Mouse (Mus musculus) bone marrow macrophage, adult 2 months (primary cell): ENCODE results near the gene 1700025G04Rik. TPM values are rescaled to one million over a fixed set of nuclear protein-coding genes. Genes with fewer than 3 reads are reported as not detected.

Source experiments
- H3K27ac ChIP-seq: 2 replicates; pipeline ENCODE4 v1.5.1; 2012; ENCODE audit warnings: low read depth, low read length; ENCODE audit not compliant: insufficient read depth
- H3K4me1 ChIP-seq: 2 replicates; pipeline ENCODE4 v1.6.1; 2012; ENCODE audit warnings: low read length; ENCODE audit not compliant: control insufficient read depth, insufficient read depth
- H3K4me3 ChIP-seq: 2 replicates; pipeline ENCODE4 v1.5.1; 2012; ENCODE audit warnings: mild to moderate bottlenecking, low read length, moderate library complexity; ENCODE audit not compliant: insufficient read depth
- CTCF ChIP-seq: IDR thresholded peaks from 2 replicates; pipeline ENCODE4 v1.5.1; 2012; ENCODE audit warnings: low read depth, mild to moderate bottlenecking, low read length, moderate library complexity
- POLR2A ChIP-seq: IDR thresholded peaks from 2 replicates; pipeline ENCODE4 v1.6.1; 2012; ENCODE audit warnings: mild to moderate bottlenecking, low read depth, low read length, borderline replicate concordance
- polyA plus RNA-seq: library from polyadenylated mRNA; stranded (reverse); fragments of >200 nt; gene quantifications from 2 replicates; pipeline ENCODE4 v1.2.4, GENCODE M21; 2012; ENCODE audit not compliant: missing spikeins, insufficient read depth, insufficient read length

Gene 1700025G04Rik
- polyA plus RNA-seq, 1 experiment: 45.8 TPM

- TF ChIP-seq POLR2A (no peak), CTCF (no peak)
- Histone ChIP-seq H3K27ac (no peak overlapping the region; the same call in 1 of the 2 replicates), H3K4me3 (peak overlapping the region; percentile 80), H3K4me1 (peaks cover 15% of the 10 kb centered on the region)
Observed at GRCm38 (mm10) chr1:152089526-152089925, 399 bp downstream of the 1700025G04Rik start.

- Histone ChIP-seq H3K4me1 (peaks cover 15% of the 10 kb centered on the region), H3K27ac (peak overlapping the region; percentile 12; the same call in 1 of the 2 replicates), H3K4me3 (peak overlapping the region; percentile 80)
- TF ChIP-seq CTCF: no peak
- no peak for TF ChIP-seq POLR2A
Observed at GRCm38 (mm10) chr1:152088791-152089401, 1.0 kb downstream of the 1700025G04Rik start.

GRCm38 (mm10) chr1:152088030-152088429 is 1.9 kb downstream of the 1700025G04Rik start:
- Histone ChIP-seq H3K27ac (no peak overlapping the region), H3K4me3 (no peak overlapping the region), H3K4me1 (peaks cover 15% of the 10 kb centered on the region)
- TF ChIP-seq POLR2A: no peak

GRCm38 (mm10) chr1:152086951-152087350 is 3.0 kb downstream of the 1700025G04Rik start:
- no peak for TF ChIP-seq CTCF
- TF ChIP-seq POLR2A: no peak
- Histone ChIP-seq H3K27ac (no peak overlapping the region), H3K4me1 (peaks cover 15% of the 10 kb centered on the region), H3K4me3 (no peak overlapping the region)

- no peak for TF ChIP-seq POLR2A
- TF ChIP-seq CTCF: no peak
- Histone ChIP-seq H3K27ac (no peak overlapping the region), H3K4me1 (peaks cover 12% of the 10 kb centered on the region), H3K4me3 (no peak overlapping the region)
Observed at GRCm38 (mm10) chr1:152085561-152085960, 4.4 kb downstream of the 1700025G04Rik start.

GRCm38 (mm10) chr1:152084638-152085345 is 5.1 kb downstream of the 1700025G04Rik start:
- Histone ChIP-seq H3K27ac (no peak overlapping the region), H3K4me3 (0 out of 2 replicates have a peak overlapping the region, but pooled peaks have one; percentile 8), H3K4me1 (peaks cover 17% of the 10 kb centered on the region)
- TF ChIP-seq POLR2A (no peak), CTCF (no peak)

GRCm38 (mm10) chr1:152081954-152082711 is 7.8 kb downstream of the 1700025G04Rik start:
- TF ChIP-seq CTCF (no peak), POLR2A (no peak)
- Histone ChIP-seq H3K27ac (no peak overlapping the region), H3K4me3 (no peak overlapping the region), H3K4me1 (peaks cover 5% of the 10 kb centered on the region)

- Histone ChIP-seq H3K4me3 (no peak overlapping the region), H3K27ac (no peak overlapping the region), H3K4me1 (peaks cover 5% of the 10 kb centered on the region)
- TF ChIP-seq CTCF: no peak
- no peak for TF ChIP-seq POLR2A
Observed at GRCm38 (mm10) chr1:152081121-152081520, 8.8 kb downstream of the 1700025G04Rik start.

- Histone ChIP-seq H3K4me3 (no peak overlapping the region), H3K4me1 (peaks cover 5% of the 10 kb centered on the region), H3K27ac (no peak overlapping the region)
- TF ChIP-seq POLR2A (no peak), CTCF (no peak)
Observed at GRCm38 (mm10) chr1:152080244-152080643, 9.7 kb downstream of the 1700025G04Rik start.
